Mouse (Mus musculus): ENCODE data around the gene Lurap1.

The Lurap1 gene

DNA sequence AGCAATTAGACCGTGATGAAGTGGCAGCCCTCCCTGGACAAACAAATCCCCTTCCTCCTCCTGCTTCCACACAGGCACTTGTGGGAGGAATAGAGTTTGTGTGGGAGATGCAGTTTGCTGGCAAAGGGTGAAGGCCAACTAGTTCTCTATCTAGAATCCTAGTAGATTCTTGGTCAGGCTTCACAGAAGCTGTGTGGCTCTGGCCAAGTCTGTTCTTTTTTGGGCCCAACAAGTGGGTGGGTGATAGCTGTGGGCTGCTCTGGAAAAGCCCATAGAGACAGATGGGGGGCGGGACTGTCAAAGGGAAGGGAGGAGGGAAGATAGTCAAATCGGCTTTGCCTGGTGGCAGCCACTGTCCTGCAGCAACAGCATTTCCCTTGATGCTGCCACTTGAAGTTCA is 9.6 kb upstream of the Lurap1 start:
- in situ Hi-C loops (cut with MboI) = no loop called here

DNA sequence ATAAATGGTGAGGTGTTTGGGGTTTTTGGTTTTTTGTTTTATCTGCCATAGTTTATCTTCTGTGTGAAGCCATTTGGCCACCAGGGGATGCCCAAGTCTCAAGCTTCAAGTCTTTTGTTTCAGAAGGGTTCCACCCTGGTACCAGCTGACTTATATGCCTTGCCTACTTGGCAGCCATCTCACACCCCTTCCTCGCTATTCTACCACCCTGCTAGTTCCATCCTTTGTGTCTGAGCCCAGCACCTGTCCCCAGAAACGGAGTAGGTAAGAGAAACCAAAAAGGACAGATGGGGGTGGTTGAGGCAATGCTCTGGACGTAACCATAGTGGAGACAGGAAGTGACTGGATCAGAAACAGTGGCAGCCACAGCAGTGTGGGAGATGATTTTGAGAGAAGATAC is 8.8 kb upstream of the Lurap1 start:
- in situ Hi-C loops (cut with MboI) = no loop called here

- in situ Hi-C loops (cut with MboI) = no loop called here
Measured at GRCm38 (mm10) chr4:116157882-116158281, 6.7 kb upstream of the Lurap1 start.

DNA sequence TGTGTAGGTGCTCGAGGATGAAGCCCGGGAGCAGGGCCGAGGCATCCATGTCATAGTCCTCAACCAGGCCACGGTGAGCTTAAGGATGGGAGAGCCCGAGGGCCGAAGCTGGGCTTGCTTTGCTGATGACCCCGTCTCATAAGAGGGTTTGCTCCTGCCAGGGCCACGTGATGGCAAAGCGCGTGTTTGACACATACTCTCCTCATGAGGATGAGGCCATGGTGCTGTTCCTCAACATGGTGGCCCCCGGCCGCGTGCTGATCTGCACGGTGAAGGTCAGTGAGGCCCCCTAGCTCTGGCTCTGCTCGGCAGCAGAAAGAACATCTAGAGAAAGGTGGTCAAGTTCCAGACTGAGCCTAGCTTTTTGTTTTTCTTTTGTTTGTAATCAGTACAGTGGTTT is 1.6 kb upstream of the Lurap1 start:
- in situ Hi-C loops (cut with MboI) = no loop called here

DNA sequence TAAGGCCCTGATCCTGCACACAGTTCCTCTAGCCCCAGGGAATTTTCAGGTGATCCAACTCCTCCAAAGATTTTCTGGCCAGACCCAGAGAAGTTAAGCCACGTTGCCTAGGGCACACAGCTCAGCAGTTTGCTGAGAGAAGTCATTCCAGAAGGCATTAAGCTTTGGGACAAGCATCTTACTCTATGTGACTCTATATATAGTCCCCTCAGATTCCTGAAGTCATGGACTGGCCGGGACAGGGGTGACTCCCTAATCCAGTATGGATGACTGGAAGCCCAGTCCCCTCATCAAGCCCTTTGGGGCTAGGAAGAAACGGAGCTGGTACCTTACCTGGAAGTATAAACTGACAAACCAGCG is 296 bp downstream of the Lurap1 start:
- in situ Hi-C loops (cut with MboI) = no loop called here

GRCm38 (mm10) chr4:116150156-116150861 is 829 bp downstream of the Lurap1 start:
- in situ Hi-C loops (cut with MboI) = no loop called here

DNA sequence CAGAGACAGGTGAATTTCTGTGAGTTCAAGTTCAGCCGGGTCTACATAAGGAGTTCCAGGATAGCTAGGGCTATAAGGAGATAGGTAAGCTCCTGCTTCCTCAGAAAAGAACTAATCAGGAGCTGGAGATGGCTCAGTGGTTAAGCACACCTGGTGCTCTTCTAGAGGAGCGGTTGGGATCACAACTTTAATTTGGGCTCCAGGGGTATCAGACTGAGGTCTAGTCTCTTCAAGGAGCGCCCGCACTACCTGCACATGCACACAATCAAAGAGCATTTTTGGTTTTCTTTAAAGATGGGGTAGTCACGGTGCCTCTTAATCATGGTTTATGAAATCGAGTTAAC is 1.4 kb downstream of the Lurap1 start:
- in situ Hi-C loops (cut with MboI) = no loop called here

GRCm38 (mm10) chr4:116143891-116144717 is 7.0 kb downstream of the Lurap1 start:
- in situ Hi-C loops (cut with MboI) = no loop called here

- in situ Hi-C loops (cut with MboI) = no loop called here
Measured at GRCm38 (mm10) chr4:116143317-116143811, 7.8 kb downstream of the Lurap1 start.

DNA sequence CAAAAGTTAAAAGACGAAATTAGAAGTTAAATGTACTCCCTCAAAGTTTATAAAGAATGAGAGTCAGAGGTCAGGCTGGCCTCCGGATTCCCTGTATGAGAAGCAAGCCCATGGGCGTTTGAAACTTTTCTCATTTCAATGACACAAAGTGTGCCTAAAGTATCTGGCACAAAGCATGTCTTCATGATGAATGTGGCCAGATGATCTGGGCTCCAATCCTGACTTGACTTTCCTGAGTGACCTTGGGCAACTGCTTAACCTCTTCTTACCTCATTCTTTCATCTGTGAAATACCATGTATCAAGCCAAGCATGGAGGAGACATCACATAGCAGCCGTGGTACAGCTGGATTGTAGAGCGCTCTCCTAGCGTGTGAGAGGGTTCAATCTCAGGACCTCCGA is 8.9 kb downstream of the Lurap1 start:
- in situ Hi-C loops (cut with MboI) = no loop called here

- in situ Hi-C loops (cut with MboI) = no loop called here
Measured at GRCm38 (mm10) chr4:116141736-116142135, 9.4 kb downstream of the Lurap1 start.

GRCm38 (mm10) chr4:116140801-116141574 is 10.2 kb downstream of the Lurap1 start:
- in situ Hi-C loops (cut with MboI) = no loop called here

- in situ Hi-C loops (cut with MboI) = no loop called here
Measured at GRCm38 (mm10) chr4:116137421-116137996, 13.6 kb downstream of the Lurap1 start.

DNA sequence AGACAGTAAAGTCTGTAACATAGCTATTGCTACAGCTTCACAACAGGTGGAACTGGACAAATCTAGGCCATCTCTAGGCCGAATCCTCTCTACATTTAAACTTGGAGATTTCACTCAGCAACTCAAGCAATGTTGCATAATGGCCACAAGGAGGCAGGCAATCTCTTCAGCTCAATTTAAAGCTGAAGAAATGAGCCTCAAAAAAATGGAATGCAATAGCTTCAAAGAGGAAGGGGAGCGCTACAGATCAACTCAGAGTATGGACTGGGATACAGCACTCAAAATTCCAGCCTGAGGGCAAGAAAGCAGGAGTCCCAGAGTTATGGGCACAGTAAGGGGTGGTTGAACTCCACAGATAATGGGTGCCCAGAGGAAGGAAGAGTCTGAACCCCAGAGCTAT is 16.1 kb downstream of the Lurap1 start:
- in situ Hi-C loops (cut with MboI) = no loop called here

DNA sequence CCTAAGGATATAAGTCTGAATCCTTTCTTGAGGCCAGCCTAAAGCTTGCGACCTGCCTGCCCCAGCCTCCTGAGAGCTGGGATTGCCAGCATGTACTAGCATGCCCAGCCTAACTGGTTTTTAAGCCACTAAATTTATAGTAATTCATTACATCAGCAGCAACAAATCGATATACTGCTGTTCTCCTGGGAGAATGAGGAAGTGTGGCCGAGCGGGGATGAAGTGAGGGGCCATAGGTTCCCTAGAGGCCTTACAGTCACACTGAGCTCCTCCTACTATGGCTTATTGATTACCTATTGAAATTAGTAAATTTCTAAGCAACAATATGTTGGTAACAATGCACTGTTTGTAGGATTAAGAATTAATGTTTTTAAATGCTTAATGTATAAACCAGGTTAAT is 18.0 kb downstream of the Lurap1 start:
- in situ Hi-C loops (cut with MboI) = no loop called here

DNA sequence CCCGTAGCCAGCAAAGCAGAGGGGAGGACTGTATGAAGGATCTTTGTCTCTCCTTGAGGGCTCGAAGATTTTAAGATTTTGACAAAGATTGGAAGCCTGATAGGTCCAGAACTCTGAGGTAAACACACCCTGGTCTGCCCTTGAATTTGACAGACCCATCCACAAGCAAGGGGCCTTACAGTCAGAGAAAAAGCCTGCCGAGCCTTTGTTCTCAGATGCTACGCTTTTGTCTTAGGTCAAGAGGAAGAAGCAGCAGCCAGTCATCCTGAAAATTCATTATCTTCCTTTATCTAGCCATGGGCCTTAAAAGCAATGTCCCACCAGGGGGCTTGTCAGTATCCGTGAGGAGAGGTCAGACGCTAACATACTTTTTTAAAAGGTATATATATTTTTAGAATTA is 23.2 kb downstream of the Lurap1 start:
- in situ Hi-C loops (cut with MboI) = no loop called here

GRCm38 (mm10) chr4:116125803-116126386 is 25.2 kb downstream of the Lurap1 start:
- in situ Hi-C loops (cut with MboI) = no loop called here

DNA sequence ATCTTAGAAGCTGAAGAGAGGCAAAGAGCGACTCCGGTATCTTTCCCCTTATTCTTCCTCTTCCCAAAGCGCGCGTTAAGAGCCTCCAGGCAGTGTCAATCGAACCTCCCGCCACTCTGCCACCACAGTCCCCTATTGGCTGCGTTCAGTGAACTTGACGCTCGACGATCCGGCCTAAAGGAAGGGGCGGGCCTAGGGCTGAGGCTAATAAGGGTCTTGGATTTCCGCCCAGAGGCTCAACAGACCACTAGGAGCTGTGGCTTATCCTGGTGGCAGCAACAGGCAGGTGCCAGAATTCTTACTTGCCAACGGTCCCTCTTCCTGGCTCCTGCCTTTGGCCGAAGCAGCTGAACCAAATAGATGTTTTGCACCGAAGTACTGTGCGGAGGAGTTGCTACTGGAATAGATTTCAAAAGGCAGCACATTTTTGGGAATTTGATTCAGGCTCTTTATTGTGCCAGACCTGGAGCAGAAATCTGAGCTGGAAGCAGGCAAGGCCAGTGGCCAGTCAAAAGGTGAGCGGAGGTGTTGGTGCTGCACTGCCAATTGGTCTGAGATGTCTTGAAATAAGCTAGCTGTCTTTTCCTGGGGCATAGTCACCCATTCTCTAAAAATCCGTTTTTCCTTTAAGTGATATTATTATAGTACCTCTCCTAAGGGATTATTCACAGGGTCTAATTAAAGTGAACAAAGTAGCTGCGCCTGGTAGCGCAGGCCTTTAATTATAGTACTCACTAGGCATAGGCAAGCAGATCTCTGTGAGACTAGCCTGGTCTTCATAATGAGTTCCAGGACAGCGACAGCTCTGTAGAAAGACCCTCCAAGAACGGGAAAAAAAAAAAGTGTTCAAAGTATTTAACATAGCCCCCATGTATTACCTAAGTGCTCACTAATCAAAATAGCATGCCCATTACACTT is 27.3 kb downstream of the Lurap1 start, which contains the start of the genes Rad54l and Pomgnt1:
Gene Rad54l, minus strand, starts transcription at position 89 of the 918 bp plus-strand sequence.
Gene Pomgnt1, plus strand, starts transcription at position 239 of the 918 bp plus-strand sequence.
- in situ Hi-C loops (cut with MboI) = no loop called here

DNA sequence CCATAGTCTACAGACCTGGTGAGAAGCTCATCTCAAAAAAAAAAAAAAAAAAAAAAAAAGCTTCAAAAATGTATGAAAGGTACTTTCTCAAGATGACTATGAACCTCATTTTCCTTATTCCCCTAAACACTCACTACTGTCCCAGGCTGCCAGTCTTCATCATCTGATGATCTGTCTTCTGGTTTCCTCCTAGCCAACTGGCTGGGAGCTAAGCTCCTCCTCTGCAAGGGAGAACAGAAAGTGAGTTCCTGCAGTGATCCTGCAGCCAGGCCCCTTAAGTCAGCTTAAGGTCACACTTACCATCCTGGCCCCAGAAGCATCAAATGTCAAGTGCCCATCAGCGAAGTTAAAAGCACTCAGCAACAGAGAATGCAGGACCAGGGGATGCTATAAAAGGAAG is 28.4 kb downstream of the Lurap1 start:
- in situ Hi-C loops (cut with MboI) = no loop called here

DNA sequence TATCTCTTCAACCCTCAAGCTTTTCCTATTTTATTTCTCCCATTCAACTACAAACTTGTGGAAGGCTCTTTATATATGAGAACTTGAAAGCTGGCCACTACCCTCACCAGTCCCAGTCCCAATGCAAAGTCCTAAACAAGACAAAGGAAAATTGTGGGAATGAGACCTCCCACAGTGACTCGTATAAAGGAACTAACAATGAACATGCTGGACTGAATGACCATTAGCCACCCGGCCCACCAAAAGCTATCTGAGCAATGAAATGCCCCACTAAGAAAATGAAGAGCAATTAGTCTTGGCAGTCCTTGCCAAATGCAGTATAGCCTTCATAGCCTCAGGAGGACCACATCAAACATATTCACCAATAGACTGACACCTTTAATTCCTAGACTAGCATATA is 39.7 kb downstream of the Lurap1 start:
- in situ Hi-C loops (cut with MboI) = no loop called here

DNA sequence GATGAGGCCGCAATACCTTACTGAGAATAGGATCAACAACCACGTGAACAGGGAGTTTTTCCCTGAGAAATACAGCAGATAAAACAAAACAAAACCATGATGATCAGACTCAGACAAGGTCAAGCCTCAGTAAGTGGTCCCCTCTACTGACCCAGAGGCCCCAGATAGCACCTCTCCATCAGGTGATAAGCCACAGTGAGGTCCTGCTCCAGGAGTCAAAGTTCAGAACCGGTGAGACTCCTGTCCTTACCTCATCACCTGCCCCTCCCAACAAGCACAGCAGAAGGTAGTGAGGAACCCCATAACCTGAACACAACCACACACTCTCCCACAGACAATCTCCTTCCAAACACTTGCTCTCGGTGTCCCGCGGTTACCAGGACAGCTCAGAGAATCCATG is 40.4 kb downstream of the Lurap1 start:
- in situ Hi-C loops (cut with MboI) = no loop called here

Measured in mature B cell (primary cell).